ENCODE assay signal across 1 mouse cellular context in the genomic region with DNA sequence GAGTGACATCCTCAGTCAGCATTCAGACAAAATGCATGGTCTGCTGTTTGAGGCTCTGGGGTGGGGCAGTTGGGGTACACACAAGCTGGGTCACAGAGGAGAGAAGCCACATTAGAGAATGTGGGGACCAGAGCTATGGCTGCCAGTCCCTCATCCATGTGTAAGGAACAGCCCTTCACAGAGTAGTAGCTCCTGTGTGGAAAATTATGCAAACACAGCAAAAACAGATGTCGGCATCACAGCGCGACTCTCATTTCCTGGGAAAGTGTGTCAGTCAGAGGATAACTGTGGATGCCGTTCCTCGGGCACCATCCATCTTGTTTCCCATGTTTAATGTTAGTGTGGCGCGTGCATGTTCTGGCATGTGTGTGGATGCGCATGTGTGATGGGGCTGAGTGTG.
TF ChIP-seq lines count a peak whose summit lies in the region.

No protein-coding gene starts in this region.

TF ChIP-seq in ES-E14, 5 proteins besides CTCF, POLR2A, EP300 and RAD21:
- TF ChIP-seq MAFK (IDR thresholded peaks at IDR 0.05; ENCODE audit: insufficient read depth, low read depth, low read length), result peak; percentile 50; the same call in 1 of the 2 replicates
- no peak for TF ChIP-seq ZC3H11A (IDR thresholded peaks at IDR 0.05; ENCODE audit: borderline replicate concordance, low read depth, low read length)
